Mouse (Mus musculus) mouse embryonic stem cell (cell line): ENCODE results near the gene Tmem208.

Source experiments
- in situ Hi-C, 2 experiments: fragments of 300-500 bp; cut with MboI; formaldehyde crosslinking; loops; 1 replicate in 1 of 2; 3 replicates in 1 of 2; pipeline ENCODE4 v1.14.3; 2019 to 2020; ENCODE audit warnings: low sequenced_read_pairs in 2 of 2, low pct_unique_long_range_greater_than_20kb in 1 of 2, mixed read lengths in 1 of 2; ENCODE audit not compliant: unreplicated experiment in 1 of 2

The Tmem208 gene

DNA sequence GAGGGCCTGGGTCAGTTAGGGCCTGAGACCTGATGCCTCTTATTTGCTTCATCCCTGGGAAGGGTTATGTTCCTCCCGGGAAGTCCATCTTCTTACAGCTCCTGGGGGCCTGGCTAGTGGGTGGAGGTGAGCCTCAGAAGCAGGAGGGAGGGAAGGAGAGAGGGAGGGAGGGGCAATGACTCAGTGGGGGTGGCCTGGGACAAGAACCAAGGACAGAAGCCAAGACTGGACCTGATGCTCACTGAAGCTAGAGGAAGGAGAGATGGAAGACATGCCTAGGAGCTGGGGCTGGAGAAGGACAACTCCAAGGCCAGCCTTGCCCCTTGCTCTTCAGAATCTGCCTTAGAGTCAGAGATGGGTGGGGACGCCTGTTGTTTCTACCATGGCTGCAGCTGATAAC, 46.9 kb downstream of the Tmem208 start, which contains the start of gene Plekhg4:
Gene Plekhg4 (plus strand): TSS at position 243 of the 400 bp plus-strand sequence.
- in situ Hi-C loops: no loop called here

DNA sequence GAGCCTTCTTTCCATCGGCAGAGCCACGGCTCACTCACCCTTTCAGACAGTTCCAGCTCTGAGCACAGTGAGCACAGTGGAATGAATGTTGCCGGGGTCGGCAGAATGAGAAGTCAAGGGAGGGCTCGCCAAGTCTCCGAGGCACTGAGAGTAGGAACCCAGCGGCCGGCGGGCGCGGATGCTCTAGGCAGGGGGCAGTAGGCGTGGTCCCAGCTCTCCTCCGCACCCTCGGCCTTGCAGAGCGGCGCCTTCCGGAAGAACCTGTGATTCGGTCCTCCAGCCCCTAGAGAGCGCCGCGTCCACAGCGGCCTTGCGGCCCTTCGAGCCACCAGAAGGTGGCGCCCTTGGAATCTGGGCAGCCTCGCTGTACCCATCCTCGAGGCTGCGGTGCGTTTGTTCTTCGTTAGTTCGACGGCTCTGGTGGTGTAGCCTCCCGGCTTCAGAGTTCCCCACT, 48.4 kb downstream of the Tmem208 start:
- in situ Hi-C loops: no loop called here

DNA sequence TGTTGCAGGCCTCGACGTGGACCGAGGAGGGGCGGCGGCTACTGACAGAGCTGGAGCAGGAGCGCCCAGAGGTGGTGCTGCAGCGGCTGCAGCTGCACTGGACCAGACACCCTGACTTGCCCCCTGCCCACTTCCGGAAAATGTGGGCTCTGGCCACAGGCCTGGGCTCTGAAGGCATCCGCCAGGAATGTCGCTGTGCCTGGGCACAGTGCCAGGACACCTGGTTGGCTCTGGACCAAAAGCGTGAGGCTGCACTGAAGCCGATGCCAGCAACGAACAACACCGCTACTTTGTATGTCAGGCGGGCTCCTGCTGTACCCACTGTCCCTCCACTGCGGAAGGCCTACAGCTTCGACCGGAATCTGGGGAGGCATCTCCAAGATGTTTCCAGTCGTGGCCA, 52.5 kb downstream of the Tmem208 start:
- in situ Hi-C loops: no loop called here

- in situ Hi-C loops: no loop called here
These were observed 54.2 kb downstream of the Tmem208 start for GRCm38 (mm10) chr8:105380308-105380707.

DNA sequence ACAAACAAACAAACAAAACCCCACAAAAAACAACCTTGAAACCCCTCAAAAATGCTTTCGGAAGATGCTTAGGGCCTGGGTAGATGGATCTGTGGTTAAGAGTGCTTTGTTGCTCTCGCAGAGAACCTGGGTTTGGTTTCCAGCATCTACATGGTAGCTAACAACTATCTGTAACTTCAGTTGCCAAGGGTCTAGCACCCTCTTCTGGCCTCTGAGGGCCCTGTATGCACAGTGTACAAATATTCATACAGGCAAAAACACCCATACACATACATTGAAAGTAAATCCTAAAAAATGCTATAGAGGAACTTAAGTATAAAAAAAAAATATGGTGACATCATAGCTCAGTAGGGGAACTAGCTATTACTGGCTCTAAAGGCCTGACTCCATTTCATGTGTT, 57.9 kb downstream of the Tmem208 start:
- in situ Hi-C loops: no loop called here
